Mouse (Mus musculus): ENCODE measurements around the gene Rasa4. TPM values are rescaled to one million over a fixed set of nuclear protein-coding genes. Genes with fewer than 3 reads are reported as not detected.

Rasa4 gene
- polyA plus RNA-seq (2015; fragmentation: Nextera tagmentation; extraction: Ambion mirVana), result 22.2 and 25.0 TPM in 2 replicates

DNA sequence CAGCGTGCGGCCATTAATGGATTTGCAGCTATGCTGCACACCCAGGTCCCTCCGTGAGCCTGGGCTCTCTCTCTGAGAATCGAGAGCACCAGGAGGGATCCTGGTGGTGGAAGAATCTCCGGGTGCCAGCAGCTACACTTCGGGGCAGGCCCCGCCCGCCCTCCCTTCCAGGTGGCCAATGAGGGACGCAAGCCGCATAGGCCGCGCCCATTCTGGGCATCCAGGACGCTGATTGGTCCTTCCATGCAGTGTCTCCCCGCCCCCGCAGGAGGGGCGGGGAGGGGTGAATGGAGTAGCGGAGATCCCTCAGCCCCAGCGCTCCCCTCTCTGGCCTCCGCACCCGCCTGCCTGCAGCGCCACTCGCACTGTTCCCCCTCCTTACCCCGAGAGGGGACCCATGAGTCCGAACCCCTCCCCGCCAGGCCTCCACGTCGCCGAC is at the start of gene Rasa4:
Gene Rasa4 (plus strand): TSS at position 248 of the 439 bp plus-strand sequence.
- peak within 1 kb of the TSS; percentile 93 for H3K4me2 ChIP-seq (ENCODE audit: low read length)
- H3K9me3 ChIP-seq (ENCODE audit: control insufficient read depth, low read length), result no peaks in the 10 kb centered on the region
- WGBS, result 0% methylated on average over 24 of the region's 28 CpGs
- no peaks in the 10 kb centered on the region for H3K36me3 ChIP-seq (ENCODE audit: control insufficient read depth, insufficient read depth, low read length)
- H3K27ac ChIP-seq (ENCODE audit: low read depth, low read length), result peak within 1 kb of the TSS; percentile 56; the same call in 1 of the 2 replicates
- peak within 1 kb of the TSS; percentile 74 for H3K4me3 ChIP-seq (ENCODE audit: low read length)
- peak within 1 kb of the TSS; percentile 77 for H3K9ac ChIP-seq (ENCODE audit: low read depth, low read length)
- no peaks in the 10 kb centered on the region for H3K27me3 ChIP-seq (replicated peaks; ENCODE audit: control insufficient read depth, insufficient read depth, low read length)
- ATAC-seq, result peak; percentile 97
- H3K4me1 ChIP-seq (ENCODE audit: control insufficient read depth, insufficient read depth, low read depth, low read length), result peaks cover 16% of the 10 kb centered on the region

DNA sequence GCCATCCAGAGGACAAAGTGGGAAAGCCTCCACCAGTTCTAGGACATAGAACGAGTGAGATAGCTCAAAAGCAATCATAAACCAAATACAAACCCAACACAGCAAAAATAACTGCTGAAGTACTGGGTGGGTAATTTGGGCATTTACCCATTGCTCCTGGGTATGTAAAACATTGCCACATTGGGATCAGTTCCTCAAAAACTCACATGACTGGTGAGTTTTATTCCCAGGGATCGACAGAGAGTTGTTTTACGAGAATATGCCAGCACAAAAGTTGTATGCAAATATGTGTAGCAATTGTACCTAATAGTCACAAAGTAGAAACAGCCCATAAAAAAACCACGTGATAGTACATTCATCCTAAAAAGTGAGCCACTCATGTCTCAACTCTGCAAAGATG is 48.8 kb upstream of the Rasa4 start:
- WGBS, result 86% methylated on average over 4 of the region's 4 CpGs
- no peak overlapping the region for H3K27ac ChIP-seq (ENCODE audit: low read depth, low read length)
- no peak for ATAC-seq

DNA sequence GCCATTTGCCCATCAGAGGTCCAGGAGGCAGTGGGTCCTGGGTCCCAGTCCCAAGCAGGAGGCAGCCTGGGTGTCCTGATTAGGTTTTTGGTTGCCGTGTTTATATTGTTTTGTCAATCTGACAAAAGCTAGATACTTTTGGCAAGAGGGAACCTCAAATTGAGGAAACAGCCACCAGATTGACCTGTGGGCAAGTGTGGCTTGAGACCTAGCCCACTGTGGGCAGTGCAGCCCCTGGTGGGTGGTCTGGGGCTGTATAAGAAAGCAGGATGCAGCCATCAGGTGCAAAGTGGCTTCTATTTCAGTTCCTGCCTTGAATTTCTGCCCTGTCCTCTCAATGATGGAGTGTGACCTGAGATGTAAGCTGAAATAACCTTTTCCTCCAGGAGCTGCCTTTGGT is 48.4 kb upstream of the Rasa4 start:
- no peak for ATAC-seq

More for the DNA sequence above, 48.8 kb upstream of the Rasa4 start:
- Histone ChIP-seq H3K4me2 (ENCODE audit: low read length) (no peak overlapping the region), H3K4me1 (ENCODE audit: control insufficient read depth, insufficient read depth, low read depth, low read length) (no peaks in the 10 kb centered on the region), H3K9me3 (ENCODE audit: control insufficient read depth, low read length) (no peaks in the 10 kb centered on the region), H3K36me3 (ENCODE audit: control insufficient read depth, insufficient read depth, low read length) (peaks cover 11% of the 10 kb centered on the region), H3K9ac (ENCODE audit: low read depth, low read length) (no peak overlapping the region), H3K4me3 (ENCODE audit: low read length) (no peak overlapping the region), H3K27me3 (replicated peaks; ENCODE audit: control insufficient read depth, insufficient read depth, low read length) (no peaks in the 10 kb centered on the region)

DNA sequence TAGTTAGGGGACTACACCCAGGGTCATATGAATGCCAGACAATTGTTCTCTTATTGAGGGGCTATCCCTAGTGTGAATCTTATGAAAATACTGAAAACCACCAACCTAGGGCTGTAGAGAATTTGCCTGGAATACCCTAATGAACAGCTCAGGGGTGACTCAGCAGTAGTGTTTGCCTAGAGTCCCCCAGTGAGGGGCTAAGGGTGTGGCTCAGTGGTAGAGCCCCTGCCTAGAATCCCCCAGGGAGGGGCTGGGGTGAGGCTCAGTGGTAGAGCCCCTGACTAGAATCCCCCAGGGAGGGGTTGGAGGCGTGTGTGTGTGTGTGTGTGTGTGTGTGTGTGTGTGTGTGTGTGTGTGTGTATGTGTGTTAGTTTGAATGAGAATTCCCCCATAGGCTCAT is 47.0 kb upstream of the Rasa4 start:
- Histone ChIP-seq H3K4me2 (ENCODE audit: low read length) (no peak overlapping the region), H3K27ac (ENCODE audit: low read depth, low read length) (no peak overlapping the region), H3K4me1 (ENCODE audit: control insufficient read depth, insufficient read depth, low read depth, low read length) (no peaks in the 10 kb centered on the region)

More for the DNA sequence above, 48.4 kb upstream of the Rasa4 start:
- H3K27ac ChIP-seq (ENCODE audit: low read depth, low read length), result no peak overlapping the region
- no peaks in the 10 kb centered on the region for H3K4me1 ChIP-seq (ENCODE audit: control insufficient read depth, insufficient read depth, low read depth, low read length)
- H3K4me2 ChIP-seq (ENCODE audit: low read length), result no peak overlapping the region
- no peaks in the 10 kb centered on the region for H3K27me3 ChIP-seq (replicated peaks; ENCODE audit: control insufficient read depth, insufficient read depth, low read length)
- no peak overlapping the region for H3K4me3 ChIP-seq (ENCODE audit: low read length)
- no peaks in the 10 kb centered on the region for H3K9me3 ChIP-seq (ENCODE audit: control insufficient read depth, low read length)
- no peak overlapping the region for H3K9ac ChIP-seq (ENCODE audit: low read depth, low read length)
- peaks cover 9% of the 10 kb centered on the region for H3K36me3 ChIP-seq (ENCODE audit: control insufficient read depth, insufficient read depth, low read length)
- WGBS, result 82% methylated on average over 1 of the region's 1 CpGs

DNA sequence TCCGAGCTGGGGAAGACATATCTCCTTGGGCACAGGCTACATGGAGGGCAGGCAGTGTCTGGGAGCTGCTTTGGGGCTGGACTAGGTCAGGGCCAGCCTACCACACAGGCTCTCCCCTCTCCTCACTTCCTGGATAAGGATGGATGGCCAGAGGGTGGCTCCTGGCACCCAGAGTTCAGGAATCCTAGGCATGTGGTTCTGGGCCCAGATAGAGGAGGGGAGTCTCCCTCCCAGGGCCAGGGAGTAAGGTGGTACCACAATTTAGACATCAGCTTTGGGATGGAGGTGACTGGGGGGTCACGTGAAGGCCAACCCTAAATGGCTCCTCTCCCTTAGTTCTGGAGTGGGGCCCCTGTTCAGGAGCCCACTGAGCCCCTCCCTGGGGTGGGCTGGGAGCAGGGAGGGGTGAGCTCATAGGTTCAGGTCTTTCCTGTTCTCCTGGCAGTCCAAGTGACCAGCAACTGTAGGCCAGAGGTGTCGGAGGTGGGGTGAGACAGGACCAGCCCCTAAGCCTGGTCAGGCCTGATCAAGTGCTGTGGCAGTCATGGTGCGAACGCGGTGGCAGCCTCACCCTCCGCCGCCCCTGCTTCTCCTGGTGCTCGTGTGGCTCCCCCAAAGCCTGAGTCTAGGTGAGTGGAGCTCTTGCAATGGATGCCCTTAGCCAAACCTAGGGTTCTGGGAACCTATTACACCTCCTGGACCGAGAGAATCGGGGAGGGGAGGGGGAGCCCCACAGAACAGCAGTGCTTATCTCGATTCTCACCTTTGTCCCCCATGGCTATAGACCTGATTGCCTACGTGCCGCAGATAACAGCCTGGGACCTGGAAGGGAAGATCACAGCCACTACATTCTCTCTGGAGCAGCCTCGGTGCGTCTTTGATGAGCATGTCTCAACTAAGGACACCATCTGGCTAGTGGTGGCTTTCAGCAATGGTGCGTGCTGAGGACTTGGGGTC is 45.2 kb upstream of the Rasa4 start, which contains the start of gene Upk3b:
Gene Upk3b (plus strand): TSS at position 239 of the 957 bp plus-strand sequence.
- Histone ChIP-seq H3K4me2 (ENCODE audit: low read length) (no peak within 1 kb of the TSS), H3K4me3 (ENCODE audit: low read length) (no peak within 1 kb of the TSS), H3K4me1 (ENCODE audit: control insufficient read depth, insufficient read depth, low read depth, low read length) (no peaks in the 10 kb centered on the region), H3K27me3 (replicated peaks; ENCODE audit: control insufficient read depth, insufficient read depth, low read length) (no peaks in the 10 kb centered on the region; the same call in 1 of the 2 replicates), H3K27ac (ENCODE audit: low read depth, low read length) (no peak within 1 kb of the TSS), H3K36me3 (ENCODE audit: control insufficient read depth, insufficient read depth, low read length) (no peaks in the 10 kb centered on the region), H3K9me3 (ENCODE audit: control insufficient read depth, low read length) (no peaks in the 10 kb centered on the region), H3K9ac (ENCODE audit: low read depth, low read length) (no peak within 1 kb of the TSS)
- no peak for ATAC-seq
- WGBS, result 82% methylated on average over 17 of the region's 17 CpGs

More for the DNA sequence above, 47.0 kb upstream of the Rasa4 start:
- Histone ChIP-seq H3K9me3 (ENCODE audit: control insufficient read depth, low read length) (no peaks in the 10 kb centered on the region), H3K9ac (ENCODE audit: low read depth, low read length) (no peak overlapping the region), H3K36me3 (ENCODE audit: control insufficient read depth, insufficient read depth, low read length) (peaks cover 6% of the 10 kb centered on the region), H3K27me3 (replicated peaks; ENCODE audit: control insufficient read depth, insufficient read depth, low read length) (no peaks in the 10 kb centered on the region), H3K4me3 (ENCODE audit: low read length) (no peak overlapping the region)
- WGBS, result 60% methylated on average over 1 of the region's 1 CpGs
- no peak for ATAC-seq

DNA sequence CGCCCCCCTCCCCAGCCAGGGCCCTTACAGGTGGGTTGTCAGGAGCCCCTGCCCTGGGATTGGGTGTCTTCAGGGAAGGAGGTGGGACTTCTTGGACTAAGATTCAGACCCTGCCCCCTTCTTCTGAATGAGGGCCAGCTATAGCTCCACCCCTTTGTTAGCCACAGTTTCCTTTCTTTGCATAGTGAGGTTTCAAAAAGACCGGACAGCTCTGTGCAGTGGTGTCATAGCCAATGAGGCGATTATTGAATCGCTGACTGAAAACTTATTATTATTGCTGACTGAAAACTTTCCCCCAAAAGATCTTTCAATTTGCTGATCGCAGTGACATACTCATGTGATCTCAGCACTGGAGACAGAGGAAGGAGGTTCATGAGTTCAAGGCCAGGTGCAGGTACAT is 43.5 kb upstream of the Rasa4 start:
- Histone ChIP-seq H3K36me3 (ENCODE audit: control insufficient read depth, insufficient read depth, low read length) (no peaks in the 10 kb centered on the region), H3K9me3 (ENCODE audit: control insufficient read depth, low read length) (no peaks in the 10 kb centered on the region), H3K4me1 (ENCODE audit: control insufficient read depth, insufficient read depth, low read depth, low read length) (no peaks in the 10 kb centered on the region), H3K4me3 (ENCODE audit: low read length) (no peak overlapping the region), H3K27me3 (replicated peaks; ENCODE audit: control insufficient read depth, insufficient read depth, low read length) (no peaks in the 10 kb centered on the region; the same call in 1 of the 2 replicates), H3K4me2 (ENCODE audit: low read length) (no peak overlapping the region), H3K9ac (ENCODE audit: low read depth, low read length) (no peak overlapping the region), H3K27ac (ENCODE audit: low read depth, low read length) (no peak overlapping the region)
- no peak for ATAC-seq
- 38% methylated on average over 5 of the region's 5 CpGs for WGBS

DNA sequence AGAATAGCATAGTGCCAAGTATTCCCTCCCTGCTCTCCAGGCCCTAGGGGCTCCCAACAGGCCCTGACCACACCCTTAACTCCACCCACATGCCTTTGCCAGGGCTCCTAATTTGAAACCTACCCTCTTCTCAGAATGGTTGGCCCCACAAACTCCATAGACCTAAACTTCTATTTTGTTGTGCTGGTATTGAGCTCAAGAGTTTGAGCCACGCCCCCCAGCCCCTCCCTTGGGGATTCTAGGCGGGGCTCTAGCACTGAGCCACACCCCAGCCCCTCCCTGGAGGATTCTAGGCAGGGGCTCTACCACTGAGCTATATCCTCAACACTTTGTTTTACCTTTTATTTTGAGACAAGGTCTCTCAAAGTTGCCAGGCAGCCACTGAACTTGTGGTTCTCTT is 42.5 kb upstream of the Rasa4 start:
- no peaks in the 10 kb centered on the region for H3K4me1 ChIP-seq (ENCODE audit: control insufficient read depth, insufficient read depth, low read depth, low read length)
- H3K4me3 ChIP-seq (ENCODE audit: low read length), result no peak overlapping the region
- no peaks in the 10 kb centered on the region; the same call in 1 of the 2 replicates for H3K27me3 ChIP-seq (replicated peaks; ENCODE audit: control insufficient read depth, insufficient read depth, low read length)
- no peak for ATAC-seq
- no peak overlapping the region for H3K4me2 ChIP-seq (ENCODE audit: low read length)
- no peak overlapping the region for H3K27ac ChIP-seq (ENCODE audit: low read depth, low read length)
- 38% methylated on average over 2 of the region's 2 CpGs for WGBS
- no peaks in the 10 kb centered on the region for H3K9me3 ChIP-seq (ENCODE audit: control insufficient read depth, low read length)
- H3K9ac ChIP-seq (ENCODE audit: low read depth, low read length), result no peak overlapping the region
- H3K36me3 ChIP-seq (ENCODE audit: control insufficient read depth, insufficient read depth, low read length), result no peaks in the 10 kb centered on the region

DNA sequence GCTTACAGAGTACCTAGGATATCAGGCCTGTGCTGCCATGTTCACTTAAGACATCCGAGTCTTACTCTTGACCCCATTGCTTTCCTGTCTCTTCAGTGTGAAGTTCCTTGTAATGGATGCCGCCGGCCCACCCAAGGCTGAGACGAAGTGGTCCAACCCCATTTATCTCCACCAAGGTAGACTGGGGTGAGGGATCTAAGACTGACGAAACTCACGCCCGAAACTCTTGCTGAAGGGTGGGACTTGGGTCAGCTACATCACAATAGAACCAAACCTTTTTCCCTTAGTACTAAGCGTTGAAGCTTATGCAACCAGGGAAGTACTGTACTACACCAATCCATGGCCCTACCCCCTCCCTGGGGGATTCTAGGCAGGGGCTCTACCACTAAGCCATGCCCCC is 42.0 kb upstream of the Rasa4 start:
- WGBS, result 97% methylated on average over 8 of the region's 8 CpGs
- Histone ChIP-seq H3K4me3 (ENCODE audit: low read length) (no peak overlapping the region), H3K4me1 (ENCODE audit: control insufficient read depth, insufficient read depth, low read depth, low read length) (no peaks in the 10 kb centered on the region), H3K27ac (ENCODE audit: low read depth, low read length) (no peak overlapping the region), H3K27me3 (replicated peaks; ENCODE audit: control insufficient read depth, insufficient read depth, low read length) (no peaks in the 10 kb centered on the region; the same call in 1 of the 2 replicates), H3K9ac (ENCODE audit: low read depth, low read length) (no peak overlapping the region), H3K4me2 (ENCODE audit: low read length) (no peak overlapping the region), H3K9me3 (ENCODE audit: control insufficient read depth, low read length) (no peaks in the 10 kb centered on the region), H3K36me3 (ENCODE audit: control insufficient read depth, insufficient read depth, low read length) (no peaks in the 10 kb centered on the region)
- ATAC-seq, result no peak

DNA sequence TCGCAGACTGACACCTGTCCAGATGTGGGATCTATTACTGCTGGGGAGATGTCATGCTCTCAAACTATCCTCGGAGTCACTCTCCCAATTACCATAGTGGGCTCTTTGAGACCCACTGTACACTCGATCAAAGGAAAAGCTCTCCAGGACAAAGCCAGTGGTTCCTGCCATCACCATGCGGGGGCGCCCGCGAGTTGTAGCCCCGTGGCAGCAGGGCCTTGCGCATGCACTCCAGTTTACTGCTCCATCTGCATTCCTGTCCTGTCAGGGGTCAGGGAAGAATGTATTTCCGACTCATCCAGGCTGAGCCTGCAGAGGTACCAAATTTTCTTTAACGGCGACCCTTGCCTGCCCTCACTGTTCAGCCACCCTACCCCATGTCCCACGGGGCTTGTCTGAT is 38.9 kb upstream of the Rasa4 start:
- H3K9me3 ChIP-seq (ENCODE audit: control insufficient read depth, low read length), result no peaks in the 10 kb centered on the region
- H3K9ac ChIP-seq (ENCODE audit: low read depth, low read length), result no peak overlapping the region
- no peaks in the 10 kb centered on the region; the same call in 1 of the 2 replicates for H3K27me3 ChIP-seq (replicated peaks; ENCODE audit: control insufficient read depth, insufficient read depth, low read length)
- no peak for ATAC-seq
- H3K36me3 ChIP-seq (ENCODE audit: control insufficient read depth, insufficient read depth, low read length), result no peaks in the 10 kb centered on the region
- no peak overlapping the region for H3K27ac ChIP-seq (ENCODE audit: low read depth, low read length)
- WGBS, result 75% methylated on average over 13 of the region's 13 CpGs
- no peak overlapping the region for H3K4me3 ChIP-seq (ENCODE audit: low read length)
- H3K4me1 ChIP-seq (ENCODE audit: control insufficient read depth, insufficient read depth, low read depth, low read length), result no peaks in the 10 kb centered on the region
- no peak overlapping the region for H3K4me2 ChIP-seq (ENCODE audit: low read length)

All from hindbrain, embryonic 16.5 days (tissue).